Mouse (Mus musculus) midbrain, embryonic 14.5 days (tissue): Measurements from ENCODE around the gene Rab3gap1. TPM values are rescaled to one million over a fixed set of nuclear protein-coding genes. Genes with fewer than 3 reads are reported as not detected.
"Not testable (repeated sequence)": the region's sequence is repeated elsewhere in the genome, so short reads cannot be mapped to it uniquely, and the experiment has no call there.

Experiments
- ATAC-seq: fragments of 200-750 bp; cut with Nextera tagmentation; 2 replicates; pipeline ENCODE4 v1.8.0; 2017; ENCODE audit warnings: moderate number of reproducible peaks, moderate library complexity; ENCODE audit not compliant: low FRiP score, low TSS enrichment
- DNase-seq: peaks from one replicate; pipeline ENCODE4 v3.0.0-alpha.2; 2015
- H3K27ac ChIP-seq: fragments of 300-500 bp; sonication (generic); replicated peaks from 2 replicates; pipeline ENCODE4 v1.5.1; 2014; ENCODE audit warnings: mild to moderate bottlenecking, low read depth, low read length, moderate library complexity
- H3K27me3 ChIP-seq: fragments of 300-500 bp; sonication (generic); 2 replicates; pipeline ENCODE4 v1.6.1; 2014; ENCODE audit warnings: low read length, control low read depth, mixed read lengths; ENCODE audit not compliant: control insufficient read depth, insufficient read depth
- H3K36me3 ChIP-seq: fragments of 300-500 bp; sonication (generic); 2 replicates; pipeline ENCODE4 v1.6.1; 2014; ENCODE audit warnings: low read length, control low read depth; ENCODE audit not compliant: control insufficient read depth, insufficient read depth
- H3K4me1 ChIP-seq: fragments of 300-500 bp; sonication (generic); 2 replicates; pipeline ENCODE4 v1.6.1; 2014; ENCODE audit warnings: mild to moderate bottlenecking, antibody characterized with exemption, low read length, control low read depth; ENCODE audit not compliant: control insufficient read depth, insufficient read depth
- H3K4me2 ChIP-seq: fragments of 300-500 bp; sonication (generic); 2 replicates; pipeline ENCODE4 v1.6.1; 2014; ENCODE audit warnings: mild to moderate bottlenecking, low read length, moderate library complexity
- H3K4me3 ChIP-seq: fragments of 300-500 bp; sonication (generic); replicated peaks from 2 replicates; pipeline ENCODE4 v1.5.1; 2014; ENCODE audit warnings: low read depth, low read length
- H3K9ac ChIP-seq: fragments of 300-500 bp; sonication (generic); replicated peaks from 2 replicates; pipeline ENCODE4 v1.6.1; 2014; ENCODE audit warnings: mild to moderate bottlenecking, low read length, moderate library complexity
- H3K9me3 ChIP-seq: fragments of 300-500 bp; sonication (generic); 2 replicates; pipeline ENCODE4 v1.6.1; 2016; ENCODE audit warnings: low read length, control low read depth, mixed read lengths; ENCODE audit not compliant: control insufficient read depth
- WGBS: fragments of 180-500 bp; shearing (Covaris S2); extraction: QIAGEN DNeasy Blood & Tissue Kit; methylation state at CpG from one replicate; pipeline ENCODE4 v1.1.7; 2014; 5-methylcytosine and 5-hydroxymethylcytosine counted together
- polyA plus RNA-seq: library from polyadenylated mRNA; unstranded; fragments of >200 nt; fragmentation: Nextera tagmentation; extraction: Ambion mirVana; gene quantifications from 2 replicates; pipeline ENCODE4 v1.2.1, GENCODE M21; 2014

Rab3gap1 gene
- polyA plus RNA-seq, 1 experiment from 2014 or later = 25.8 TPM

DNA sequence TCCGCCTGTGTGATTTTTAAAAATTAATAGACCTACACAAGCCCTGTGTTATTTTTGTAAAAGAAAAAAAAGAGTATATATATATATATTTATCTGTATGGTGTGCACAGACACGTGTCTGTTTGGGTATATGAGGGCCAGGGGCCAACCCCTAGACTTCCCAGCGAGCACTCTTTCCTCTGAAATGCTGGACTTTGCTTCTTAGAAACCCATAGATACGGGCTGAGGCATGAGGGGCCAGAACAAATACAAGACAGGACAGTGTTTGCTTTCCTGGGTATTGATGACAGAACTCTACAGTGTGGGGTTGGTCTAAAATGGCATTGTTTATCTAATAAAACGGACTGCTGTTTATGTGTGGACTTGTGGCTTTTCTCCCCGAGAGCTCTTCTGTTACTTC, 74.9 kb downstream of the Rab3gap1 start:
- WGBS = 87% methylated on average over 6 of the region's 6 CpGs
- Histone ChIP-seq H3K4me3 (no peak overlapping the region), H3K9ac (no peak overlapping the region), H3K9me3 (peaks cover 3% of the 10 kb centered on the region; the same call in 1 of the 2 replicates), H3K27me3 (no peaks in the 10 kb centered on the region), H3K4me2 (no peak overlapping the region), H3K27ac (no peak overlapping the region), H3K4me1 (no peaks in the 10 kb centered on the region), H3K36me3 (peaks cover 60% of the 10 kb centered on the region)
- ATAC-seq (no peak), DNase-seq (no peak)

DNA sequence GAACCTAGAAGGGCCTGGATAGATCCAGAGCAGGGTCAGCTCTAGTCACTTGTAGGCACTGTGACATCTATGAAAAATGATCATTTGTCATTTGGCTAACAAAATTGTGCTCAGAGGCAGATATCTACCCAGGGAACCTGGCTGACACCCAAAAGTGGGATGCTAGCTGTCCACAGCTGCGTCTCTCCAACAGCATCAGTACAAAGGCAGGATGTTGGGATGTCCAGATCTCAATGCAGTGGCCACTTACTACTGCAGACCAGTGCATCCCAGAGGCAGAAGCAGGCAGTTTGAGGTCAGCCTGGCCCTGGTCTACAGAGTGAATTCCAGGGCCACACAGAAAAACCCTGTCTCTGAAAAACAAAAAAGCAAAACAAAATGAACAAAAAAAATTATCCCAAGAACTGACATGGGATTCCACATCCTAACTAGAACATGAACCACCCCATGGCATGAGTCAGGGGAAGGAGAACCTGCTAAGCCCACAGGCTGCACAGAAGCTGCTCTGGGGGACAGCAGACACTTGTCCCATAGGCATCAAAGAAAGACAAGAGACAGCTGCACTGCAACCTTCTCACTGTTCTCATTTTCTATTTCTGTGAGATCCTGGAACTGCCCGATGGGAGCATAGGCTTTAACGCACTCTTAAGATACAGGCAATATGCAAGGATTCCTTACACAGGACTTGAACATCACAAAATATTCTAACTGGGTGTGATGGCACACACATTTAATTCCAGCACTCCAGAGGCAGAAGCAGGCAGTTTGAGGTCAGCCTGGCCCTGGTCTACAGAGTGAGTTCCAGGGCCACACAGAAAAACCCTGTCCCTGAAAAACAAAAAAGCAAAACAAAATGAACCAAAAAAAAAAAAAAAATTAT, 77.4 kb downstream of the Rab3gap1 start:
- Histone ChIP-seq H3K4me3 (no peak overlapping the region), H3K36me3 (peaks cover 36% of the 10 kb centered on the region), H3K4me1 (no peaks in the 10 kb centered on the region), H3K4me2 (no peak overlapping the region), H3K9me3 (0 out of 2 replicates have a peak, but pooled peaks cover 3% of the 10 kb centered on the region), H3K9ac (no peak overlapping the region), H3K27me3 (no peaks in the 10 kb centered on the region), H3K27ac (no peak overlapping the region)
- WGBS = 91% methylated on average over 3 of the region's 3 CpGs
- DNase-seq = no peak
- ATAC-seq = no peak

DNA sequence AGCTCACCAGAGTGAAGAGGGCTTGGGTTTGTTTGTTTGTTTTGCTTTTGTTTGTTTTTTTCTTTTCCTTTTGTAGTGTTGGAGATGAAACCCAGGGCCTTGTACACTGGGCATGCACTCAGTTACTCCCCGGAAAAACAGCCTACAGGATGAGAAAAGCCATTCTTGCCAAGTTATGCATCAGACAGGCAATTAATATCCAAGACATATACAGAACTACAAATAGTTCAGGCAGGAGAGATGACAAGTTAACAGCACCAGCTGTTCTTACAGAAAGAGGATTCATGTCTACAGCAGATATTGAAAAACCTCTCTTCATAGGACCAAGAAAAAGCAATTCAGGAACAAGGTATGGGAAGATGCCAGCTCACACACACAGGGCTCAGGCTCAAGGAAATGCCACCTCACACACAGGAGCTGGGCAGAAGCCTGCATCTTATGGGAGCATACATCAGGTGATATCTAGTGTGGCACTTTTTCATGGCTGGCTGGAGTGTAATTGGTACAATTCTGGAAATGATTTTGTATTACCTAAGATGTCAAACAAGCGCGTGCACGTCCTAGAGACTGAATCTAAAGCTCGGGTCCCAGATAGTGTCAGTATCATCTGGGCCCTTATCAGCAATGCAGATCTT, 78.2 kb downstream of the Rab3gap1 start:
- Histone ChIP-seq H3K9me3 (0 out of 2 replicates have a peak, but pooled peaks cover 3% of the 10 kb centered on the region), H3K36me3 (peaks cover 28% of the 10 kb centered on the region)

DNA sequence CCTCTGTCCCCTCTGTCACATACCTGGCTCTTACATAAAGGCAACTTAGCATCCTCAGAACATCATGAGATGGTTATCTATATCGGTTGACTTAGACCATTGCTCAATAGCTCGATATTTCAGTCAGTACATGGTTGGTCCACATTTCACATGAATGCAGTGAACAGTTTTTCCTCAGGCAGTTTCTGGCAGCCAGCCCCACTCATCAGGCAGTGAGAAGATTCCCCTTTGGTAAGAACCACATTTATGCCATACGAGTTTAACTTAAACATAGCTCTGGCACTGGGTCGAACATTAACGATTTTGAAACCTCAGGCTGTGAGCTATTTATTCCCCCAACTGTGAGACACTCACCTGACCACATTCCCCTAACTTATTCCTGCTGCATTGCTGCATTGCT, 80.2 kb downstream of the Rab3gap1 start:
- 94% methylated on average over 5 of the region's 5 CpGs for WGBS
- no peak for DNase-seq

More for the DNA sequence above, 78.2 kb downstream of the Rab3gap1 start:
- DNase-seq = no peak
- Histone ChIP-seq H3K4me2 (no peak overlapping the region), H3K4me3 (no peak overlapping the region), H3K27me3 (no peaks in the 10 kb centered on the region), H3K27ac (no peak overlapping the region), H3K4me1 (no peaks in the 10 kb centered on the region), H3K9ac (no peak overlapping the region)
- WGBS = 93% methylated on average over 5 of the region's 5 CpGs
- no peak for ATAC-seq

DNA sequence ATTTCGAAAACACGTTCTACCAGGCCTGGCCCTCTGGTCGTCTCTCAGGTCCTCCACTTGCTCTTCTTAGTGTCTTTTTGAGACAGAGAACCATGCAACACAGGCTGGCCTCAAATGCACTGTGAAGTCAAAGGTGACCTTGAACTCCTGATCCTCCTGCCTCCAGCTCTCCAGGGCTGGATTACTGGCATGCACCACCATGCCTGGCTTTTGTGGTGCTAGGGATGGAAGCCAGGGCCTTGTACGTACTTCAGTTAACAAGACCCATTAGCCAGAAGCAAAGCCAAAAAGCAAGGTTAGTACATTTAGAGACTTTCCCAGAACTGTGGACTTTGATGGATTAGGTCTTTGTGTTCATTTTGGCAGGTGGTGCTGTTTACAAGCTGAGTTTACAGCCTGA, 83.7 kb downstream of the Rab3gap1 start:
- H3K27me3 ChIP-seq = no peaks in the 10 kb centered on the region
- no peak overlapping the region for H3K27ac ChIP-seq
- 89% methylated on average over 4 of the region's 4 CpGs for WGBS
- no peak overlapping the region for H3K9ac ChIP-seq
- ATAC-seq (no peak), DNase-seq (no peak)
- no peak overlapping the region for H3K4me2 ChIP-seq
- no peaks in the 10 kb centered on the region for H3K36me3 ChIP-seq
- no peak overlapping the region for H3K4me3 ChIP-seq
- H3K9me3 ChIP-seq = 0 out of 2 replicates have a peak, but pooled peaks cover 3% of the 10 kb centered on the region
- H3K4me1 ChIP-seq = no peaks in the 10 kb centered on the region

More for the DNA sequence above, 80.2 kb downstream of the Rab3gap1 start:
- H3K9ac ChIP-seq = no peak overlapping the region
- H3K9me3 ChIP-seq = 0 out of 2 replicates have a peak, but pooled peaks cover 3% of the 10 kb centered on the region
- no peak overlapping the region for H3K4me3 ChIP-seq
- no peak overlapping the region for H3K4me2 ChIP-seq
- peaks cover 9% of the 10 kb centered on the region; the same call in 1 of the 2 replicates for H3K36me3 ChIP-seq
- no peak for ATAC-seq
- H3K27ac ChIP-seq = no peak overlapping the region
- H3K4me1 ChIP-seq = no peaks in the 10 kb centered on the region
- H3K27me3 ChIP-seq = no peaks in the 10 kb centered on the region

DNA sequence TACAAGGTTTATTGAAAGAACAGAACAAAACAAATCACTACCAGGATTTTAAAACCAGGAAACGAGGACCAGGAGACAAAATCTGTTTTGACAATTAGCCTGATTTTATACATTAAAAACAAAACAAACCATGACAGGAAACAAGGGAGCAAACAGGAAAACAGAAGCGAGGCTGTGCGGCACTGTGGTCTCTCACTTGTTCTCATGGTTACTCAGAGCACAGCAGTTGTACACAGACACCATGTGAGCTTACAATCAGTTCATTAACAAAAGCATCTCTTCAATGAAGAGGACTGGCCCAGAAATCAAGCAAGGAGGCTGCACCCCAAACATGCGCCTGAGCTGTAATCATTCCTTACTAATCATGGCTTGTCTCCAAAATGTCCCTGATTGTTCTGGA, 85.6 kb downstream of the Rab3gap1 start:
- H3K4me2 ChIP-seq, H3K9me3 ChIP-seq, H3K27me3 ChIP-seq, DNase-seq, H3K36me3 ChIP-seq, H3K4me1 ChIP-seq, H3K9ac ChIP-seq, H3K27ac ChIP-seq, H3K4me3 ChIP-seq, ATAC-seq: not testable (repeated sequence)
- 90% methylated on average over 4 of the region's 4 CpGs for WGBS

DNA sequence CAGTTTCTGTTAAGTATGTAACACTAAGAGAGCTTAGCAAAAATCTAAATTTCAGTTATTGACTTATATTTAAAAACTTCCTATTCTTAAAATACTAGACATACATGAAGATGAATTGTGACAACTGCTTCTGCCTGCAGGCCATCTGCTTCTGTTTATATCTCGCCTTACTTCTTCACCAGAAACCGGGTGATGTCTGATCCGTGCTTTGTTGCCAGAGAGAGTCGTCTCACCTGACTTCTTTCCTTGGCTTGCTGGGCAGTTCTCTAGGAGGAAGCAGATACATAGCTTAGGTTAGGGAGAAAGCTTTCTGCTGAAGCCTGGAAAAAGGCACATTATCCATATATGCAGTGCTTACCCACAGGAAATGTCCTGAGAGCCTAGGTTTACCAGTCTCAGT, 86.2 kb downstream of the Rab3gap1 start:
- ATAC-seq (no peak), DNase-seq (no peak)
- H3K27ac ChIP-seq = no peak overlapping the region
- peaks cover 14% of the 10 kb centered on the region for H3K4me1 ChIP-seq
- H3K9me3 ChIP-seq = no peaks in the 10 kb centered on the region
- no peaks in the 10 kb centered on the region for H3K27me3 ChIP-seq
- H3K4me3 ChIP-seq = no peak overlapping the region
- 88% methylated on average over 4 of the region's 4 CpGs for WGBS
- H3K4me2 ChIP-seq = no peak overlapping the region
- no peaks in the 10 kb centered on the region for H3K36me3 ChIP-seq
- H3K9ac ChIP-seq = no peak overlapping the region

DNA sequence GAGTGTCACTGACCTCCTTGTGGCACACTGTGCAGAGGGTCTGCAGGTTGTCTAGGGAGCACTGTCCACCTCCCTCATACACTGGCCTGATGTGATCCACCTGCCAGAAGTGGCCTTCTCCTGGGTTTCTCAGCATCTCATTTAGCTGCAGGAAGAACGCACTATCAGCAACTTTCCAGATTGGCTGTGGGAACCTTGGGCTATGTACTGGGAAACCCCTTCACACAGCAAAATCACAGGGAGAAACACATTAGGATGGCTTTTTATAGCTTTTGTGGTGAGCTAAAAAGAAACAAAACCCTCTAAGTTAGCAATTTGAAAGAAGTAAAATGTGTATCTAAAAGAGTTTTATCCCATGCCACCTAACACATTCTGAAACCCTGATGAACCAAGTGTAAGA, 88.0 kb downstream of the Rab3gap1 start:
- Histone ChIP-seq H3K9ac (no peak overlapping the region), H3K4me3 (no peak overlapping the region), H3K36me3 (no peaks in the 10 kb centered on the region), H3K27me3 (no peaks in the 10 kb centered on the region), H3K9me3 (no peaks in the 10 kb centered on the region), H3K4me1 (peaks cover 18% of the 10 kb centered on the region), H3K27ac (no peak overlapping the region), H3K4me2 (no peak overlapping the region)
- DNase-seq (no peak), ATAC-seq (no peak)
- WGBS = 94% methylated on average over 1 of the region's 1 CpGs
